Mouse (Mus musculus): Measurements from ENCODE around the gene Cln6.

Cln6 gene

GRCm38 (mm10) chr9:62894486-62894885 lies 55.9 kb downstream of the Cln6 start:
- no peak for DNase-seq (ENCODE audit: low spot score)

Measured in urinary bladder, postnatal 10 days (tissue).